Comparison of ENCODE assay signal across 8 mouse cellular contexts in genomic region chr6:83866954-83867597, GRCm38 (mm10). TPM values are rescaled to one million over a fixed set of nuclear protein-coding genes. Genes with fewer than 3 reads are reported as not detected.
DNase-seq lines count a peak whose midpoint lies in the region; ATAC-seq lines count a peak whose summit lies in the region.

Gene Zfp638, plus strand, starts transcription at chr6:83867109.

- peak; percentile 22 for DNase-seq in adipocyte (ENCODE audit: low spot score)
- DNase-seq in embryo, embryonic 10 days (ENCODE audit: low spot score): peak; percentile 90
- DNase-seq in gastrocnemius, postnatal 14 days: peak; percentile 88
- DNase-seq in left cerebral cortex, postnatal 10 days (ENCODE audit: extremely low spot score in 1 of 2, low spot score in 2 of 2): peak; percentile 89 to 92
- DNase-seq in right cerebral cortex, postnatal 25 days: peak; percentile 95
- DNase-seq in urinary bladder, postnatal 4 days (ENCODE audit: low spot score in 2 of 2): peak; percentile 86 to 94

- intact Hi-C loops in gastrocnemius, postnatal 14 days (cut with DNase I; ENCODE audit: low total_unique reads): no loop called here
- intact Hi-C loops in left cerebral cortex, postnatal 10 days (cut with DNase I): no loop called here

- peak; percentile 86 for ATAC-seq in inflammation-experienced regulatory T-cells, adult 6 months
- ATAC-seq in megakaryocyte-erythroid progenitor cell, adult 5-6 weeks (replicated peaks; ENCODE audit: low FRiP score, low TSS enrichment, poor library complexity, severe bottlenecking): peak; percentile 95

RNA-seq across cellular contexts. Expression of gene Zfp638, which starts in this region (rescaled TPM):
- 10 to 100 TPM; 31.3 to 37.2 TPM for total RNA-seq in gastrocnemius, postnatal 14 days (2021)
- 100 to 1,000 TPM in 2 of 3 experiments, 10 to 100 TPM in 1; 90.8 to 175 (median 132) TPM for polyA plus RNA-seq in inflammation-experienced regulatory T-cells, adult 6 months (2017; shearing (Covaris generic))
- total RNA-seq in left cerebral cortex, postnatal 10 days (2021): 100 to 1,000 TPM; 120 to 121 TPM
- 104 and 139 TPM in 2 replicates for total RNA-seq in megakaryocyte-erythroid progenitor cell, adult 5-6 weeks (2014; fragmentation: Nextera tagmentation)
- 158 and 188 TPM in 2 replicates for total RNA-seq in megakaryocyte-erythroid progenitor cell, adult 5-6 weeks (2017)

Comparison
In these comparisons a context has a peak if more than half of its experiments do, and no peak if none do; other contexts are left out.
1. Peak in every context shown above with its lines: DNase-seq and ATAC-seq.
2. DNase-seq: peak in every context shown above with its lines; median percentile 95 in right cerebral cortex, postnatal 25 days; 90 in left cerebral cortex, postnatal 10 days; 90 in embryo, embryonic 10 days; 90 in urinary bladder, postnatal 4 days; 88 in gastrocnemius, postnatal 14 days; 22 in adipocyte.